In the genomic region with DNA sequence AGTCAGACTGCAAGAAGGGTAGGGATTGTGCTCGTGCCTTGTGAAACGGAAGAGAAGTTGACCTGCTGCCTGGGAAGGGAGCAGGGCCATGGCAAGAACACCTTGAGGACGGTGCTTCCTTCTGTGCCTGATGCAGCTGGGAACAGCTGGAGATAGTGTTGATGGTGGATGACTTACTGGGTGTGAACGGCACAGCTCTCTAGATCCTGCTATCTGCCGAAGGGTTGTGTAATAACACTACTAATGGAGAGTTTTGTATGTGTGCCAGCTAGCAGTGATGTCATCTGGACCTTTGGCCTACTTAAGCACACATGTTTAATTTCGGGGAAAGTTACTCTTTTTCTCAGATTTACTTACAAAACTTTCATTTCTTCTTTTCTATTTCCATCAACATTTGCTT, we compare ENCODE assay signal across 9 mouse cellular contexts. TPM values are rescaled to one million over a fixed set of nuclear protein-coding genes. Genes with fewer than 3 reads are reported as not detected.
DNase-seq lines count a peak whose midpoint lies in the region; ATAC-seq lines count a peak whose summit lies in the region.
"Had no signal": no experiment of that assay in that cellular context is flagged by ENCODE, and none has a peak within 500 bp of the region (broad histone marks: within the 10 kb centered on the region; RNA-seq: fewer than 3 reads in every experiment).

No protein-coding gene starts in this region.

- intact Hi-C loops in heart, postnatal 10 days (cut with DNase I): loop anchor here (2.0 kb wide), 1 partner anchor 16 kb away; no protein-coding TSS in a partner anchor

- WGBS in heart, embryonic 11.5 days (ENCODE audit: insufficient replicate concordance): 45% methylated on average over 6 of the region's 6 CpGs
- WGBS in hindbrain, embryonic 13.5 days: 79% methylated on average over 6 of the region's 6 CpGs

- no peak overlapping the region for H3K4me3 ChIP-seq in heart, embryonic 11.5 days (ENCODE audit: low read depth, low read length)
- no peak overlapping the region for H3K4me3 ChIP-seq in hindbrain, embryonic 13.5 days

- no peak overlapping the region for H3K27ac ChIP-seq in heart, embryonic 11.5 days (ENCODE audit: low read depth, low read length)
- H3K27ac ChIP-seq in hindbrain, embryonic 13.5 days: no peak overlapping the region

- no peaks in the 10 kb centered on the region for H3K36me3 ChIP-seq in heart, embryonic 11.5 days (ENCODE audit: control insufficient read depth, insufficient read depth, low read length)
- H3K36me3 ChIP-seq in hindbrain, embryonic 13.5 days: no peaks in the 10 kb centered on the region

- peak; percentile 98 for DNase-seq in heart, adult 11 months
- peak; percentile 49 for DNase-seq in adrenal gland, postnatal 25 days
- peak; percentile 74 to 78 for DNase-seq in heart, postnatal 10 days
- DNase-seq in lung, postnatal 25 days (ENCODE audit: low spot score): peak; percentile 69
- DNase-seq in thymus, adult 18-20 months: no peak
- no peak for DNase-seq in cerebellum, postnatal 25 days
- DNase-seq: cerebellum, adult 9-10 months had no signal

- H3K9me3 ChIP-seq in heart, embryonic 11.5 days (replicated peaks; ENCODE audit: control insufficient read depth, low read length): no peaks in the 10 kb centered on the region
- H3K9me3 ChIP-seq in hindbrain, embryonic 13.5 days: no peaks in the 10 kb centered on the region

- no peak overlapping the region for H3K4me2 ChIP-seq in heart, embryonic 11.5 days
- H3K4me2 ChIP-seq in hindbrain, embryonic 13.5 days: no peak overlapping the region

- H3K4me1 ChIP-seq in heart, embryonic 11.5 days (ENCODE audit: control insufficient read depth, insufficient read depth, low read length): peaks cover 32% of the 10 kb centered on the region
- H3K4me1 ChIP-seq in hindbrain, embryonic 13.5 days (replicated peaks): peaks cover 18% of the 10 kb centered on the region

- no peak overlapping the region for H3K9ac ChIP-seq in heart, embryonic 11.5 days (ENCODE audit: low read depth, low read length)
- H3K9ac ChIP-seq in hindbrain, embryonic 13.5 days: no peak overlapping the region

- no peak for ATAC-seq in heart, embryonic 11.5 days (replicated peaks; ENCODE audit: insufficient number of reproducible peaks, low FRiP score, low TSS enrichment)
- no peak for ATAC-seq in hindbrain, embryonic 13.5 days (ENCODE audit: low FRiP score)

- no peaks in the 10 kb centered on the region for H3K27me3 ChIP-seq in heart, embryonic 11.5 days (ENCODE audit: control insufficient read depth, insufficient read depth, low read length)
- H3K27me3 ChIP-seq in hindbrain, embryonic 13.5 days: no peaks in the 10 kb centered on the region

RNA-seq across cellular contexts. Expression of a gene that starts 4.3 kb away (rescaled TPM):
- polyA plus RNA-seq in heart, embryonic 11.5 days (2014; fragmentation: Nextera tagmentation; extraction: Ambion mirVana): 9.8 and 12.0 TPM in 2 replicates
- 13.4 and 15.5 TPM in 2 replicates for total RNA-seq in adrenal gland, postnatal 25 days (2021)
- total RNA-seq in heart, postnatal 10 days (2021): 1 to 10 TPM; 4.2 to 5.3 TPM
- polyA plus RNA-seq in hindbrain, embryonic 13.5 days (2015; fragmentation: Nextera tagmentation; extraction: Ambion mirVana): 25.7 and 26.5 TPM in 2 replicates

RNA-seq across cellular contexts. Expression of a gene that starts 4.9 kb away (rescaled TPM):
- 30.6 and 33.9 TPM in 2 replicates for polyA plus RNA-seq in heart, embryonic 11.5 days (2014; fragmentation: Nextera tagmentation; extraction: Ambion mirVana)
- total RNA-seq in adrenal gland, postnatal 25 days (2021): 37.9 and 41.5 TPM in 2 replicates
- total RNA-seq in heart, postnatal 10 days (2021): 10 to 100 TPM; 30.6 to 39.1 TPM
- 122 and 128 TPM in 2 replicates for polyA plus RNA-seq in hindbrain, embryonic 13.5 days (2015; fragmentation: Nextera tagmentation; extraction: Ambion mirVana)

Comparison
In these comparisons a context has a peak if more than half of its experiments do, and no peak if none do; other contexts are left out.
1. DNase-seq: peak in heart, adult 11 months (single experiment), adrenal gland, postnatal 25 days (single experiment), heart, postnatal 10 days (2 of 2) and lung, postnatal 25 days (single experiment); none in thymus, adult 18-20 months (0 of 2) and cerebellum, postnatal 25 days (0 of 2).